Mouse (Mus musculus) forebrain, embryonic 11.5 days (tissue): ENCODE results near the gene 5330417H12Rik. TPM values are rescaled to one million over a fixed set of nuclear protein-coding genes. Genes with fewer than 3 reads are reported as not detected.

ENCODE experiments used
- ATAC-seq: fragments of 200-750 bp; cut with Nextera tagmentation; replicated peaks from 2 replicates; pipeline ENCODE4 v1.8.0; 2017; ENCODE audit warnings: moderate TSS enrichment; ENCODE audit not compliant: low FRiP score
- DNase-seq: peaks from one replicate; pipeline ENCODE4 v3.0.0-alpha.2; 2017; ENCODE audit warnings: low spot score
- H3K27ac ChIP-seq: fragments of 300-500 bp; sonication (generic); 2 replicates; pipeline ENCODE4 v1.5.1; 2014; ENCODE audit warnings: low read depth, low read length
- H3K27me3 ChIP-seq: fragments of 300-500 bp; sonication (generic); 2 replicates; pipeline ENCODE4 v1.6.1; 2014; ENCODE audit warnings: mild to moderate bottlenecking, low read length, mixed read lengths; ENCODE audit not compliant: control insufficient read depth, insufficient read depth
- H3K36me3 ChIP-seq: fragments of 300-500 bp; sonication (generic); 2 replicates; pipeline ENCODE4 v1.6.1; 2014; ENCODE audit warnings: mild to moderate bottlenecking, low read length, moderate library complexity, mixed read lengths; ENCODE audit not compliant: control insufficient read depth, insufficient read depth
- H3K4me1 ChIP-seq: fragments of 300-500 bp; sonication (generic); replicated peaks from 2 replicates; pipeline ENCODE4 v1.6.1; 2014; ENCODE audit warnings: low read length, mixed read lengths; ENCODE audit not compliant: control insufficient read depth, insufficient read depth
- H3K4me2 ChIP-seq: fragments of 300-500 bp; sonication (generic); 2 replicates; pipeline ENCODE4 v1.6.1; 2014; ENCODE audit warnings: low read depth, mild to moderate bottlenecking, low read length, moderate library complexity, mixed read lengths; ENCODE audit not compliant: severe bottlenecking
- H3K4me3 ChIP-seq: fragments of 300-500 bp; sonication (generic); 2 replicates; pipeline ENCODE4 v1.5.1; 2014; ENCODE audit warnings: low read depth, low read length
- H3K9ac ChIP-seq: fragments of 300-500 bp; sonication (generic); 2 replicates; pipeline ENCODE4 v1.6.1; 2014; ENCODE audit warnings: low read length
- H3K9me3 ChIP-seq: fragments of 300-500 bp; sonication (generic); 2 replicates; pipeline ENCODE4 v1.6.1; 2016; ENCODE audit warnings: low read length, mixed read lengths; ENCODE audit not compliant: control insufficient read depth
- WGBS: fragments of 180-500 bp; shearing (Covaris S2); extraction: QIAGEN DNeasy Blood & Tissue Kit; methylation state at CpG from one replicate; pipeline ENCODE4 v1.1.7; 2014; 5-methylcytosine and 5-hydroxymethylcytosine counted together
- polyA plus RNA-seq: library from polyadenylated mRNA; unstranded; fragments of >200 nt; fragmentation: Nextera tagmentation; extraction: Ambion mirVana; gene quantifications from 2 replicates; pipeline ENCODE4 v1.2.1, GENCODE M21; 2014

The 5330417H12Rik gene
- polyA plus RNA-seq, 1 experiment from 2014 or later = not detected

- no peaks in the 10 kb centered on the region for H3K27me3 ChIP-seq
- no peak overlapping the region for H3K27ac ChIP-seq
- no peak overlapping the region for H3K4me3 ChIP-seq
- ATAC-seq (no peak), DNase-seq (no peak)
- 83% methylated on average over 5 of the region's 5 CpGs for WGBS
- no peak overlapping the region for H3K4me2 ChIP-seq
- no peaks in the 10 kb centered on the region for H3K9me3 ChIP-seq
- no peak overlapping the region for H3K9ac ChIP-seq
- no peaks in the 10 kb centered on the region for H3K4me1 ChIP-seq
- H3K36me3 ChIP-seq = no peaks in the 10 kb centered on the region
These were observed 13.1 kb upstream of the 5330417H12Rik start for GRCm38 (mm10) chr7:107638026-107638425.

- ATAC-seq = no peak
- 91% methylated on average over 7 of the region's 7 CpGs for WGBS
- no peaks in the 10 kb centered on the region for H3K9me3 ChIP-seq
- no peaks in the 10 kb centered on the region for H3K27me3 ChIP-seq
- H3K4me2 ChIP-seq = no peak overlapping the region
- no peak for DNase-seq
- H3K4me3 ChIP-seq = no peak overlapping the region
- no peaks in the 10 kb centered on the region for H3K36me3 ChIP-seq
- H3K4me1 ChIP-seq = no peaks in the 10 kb centered on the region
- no peak overlapping the region for H3K27ac ChIP-seq
- no peak overlapping the region for H3K9ac ChIP-seq
These were observed 12.4 kb upstream of the 5330417H12Rik start for GRCm38 (mm10) chr7:107637398-107637797.

GRCm38 (mm10) chr7:107633201-107633600 is 8.2 kb upstream of the 5330417H12Rik start:
- no peak overlapping the region for H3K9ac ChIP-seq
- DNase-seq (no peak), ATAC-seq (no peak)
- H3K4me2 ChIP-seq = no peak overlapping the region
- no peak overlapping the region for H3K4me3 ChIP-seq
- no peaks in the 10 kb centered on the region for H3K4me1 ChIP-seq
- no peak overlapping the region for H3K27ac ChIP-seq
- 96% methylated on average over 4 of the region's 4 CpGs for WGBS
- no peaks in the 10 kb centered on the region for H3K36me3 ChIP-seq
- no peaks in the 10 kb centered on the region for H3K9me3 ChIP-seq
- H3K27me3 ChIP-seq = no peaks in the 10 kb centered on the region

- no peaks in the 10 kb centered on the region for H3K36me3 ChIP-seq
- no peak overlapping the region for H3K4me3 ChIP-seq
- no peak for ATAC-seq
- H3K9me3 ChIP-seq = no peaks in the 10 kb centered on the region
- H3K4me1 ChIP-seq = no peaks in the 10 kb centered on the region
- no peak for DNase-seq
- H3K27me3 ChIP-seq = no peaks in the 10 kb centered on the region
- H3K4me2 ChIP-seq = no peak overlapping the region
- no peak overlapping the region for H3K9ac ChIP-seq
- no peak overlapping the region for H3K27ac ChIP-seq
These were observed 3.4 kb upstream of the 5330417H12Rik start for GRCm38 (mm10) chr7:107628383-107628782.

- DNase-seq (no peak), ATAC-seq (no peak)
- Histone ChIP-seq H3K9me3 (no peaks in the 10 kb centered on the region), H3K36me3 (no peaks in the 10 kb centered on the region), H3K9ac (no peak overlapping the region), H3K27ac (no peak overlapping the region), H3K27me3 (no peaks in the 10 kb centered on the region), H3K4me1 (no peaks in the 10 kb centered on the region), H3K4me3 (no peak overlapping the region), H3K4me2 (no peak overlapping the region)
- WGBS = 89% methylated on average over 6 of the region's 6 CpGs
These were observed 820 bp upstream of the 5330417H12Rik start for GRCm38 (mm10) chr7:107625781-107626180.

GRCm38 (mm10) chr7:107624432-107624831 is 529 bp downstream of the 5330417H12Rik start:
- Histone ChIP-seq H3K36me3 (no peaks in the 10 kb centered on the region), H3K4me3 (no peak overlapping the region), H3K9ac (no peak overlapping the region), H3K9me3 (no peaks in the 10 kb centered on the region), H3K4me2 (no peak overlapping the region), H3K27me3 (no peaks in the 10 kb centered on the region), H3K27ac (no peak overlapping the region), H3K4me1 (no peaks in the 10 kb centered on the region)
- no peak for DNase-seq
- ATAC-seq = no peak
- WGBS = 75% methylated on average over 3 of the region's 3 CpGs

- Histone ChIP-seq H3K27ac (no peak overlapping the region), H3K9ac (no peak overlapping the region), H3K4me1 (no peaks in the 10 kb centered on the region), H3K4me2 (no peak overlapping the region), H3K36me3 (no peaks in the 10 kb centered on the region), H3K27me3 (no peaks in the 10 kb centered on the region), H3K4me3 (no peak overlapping the region), H3K9me3 (no peaks in the 10 kb centered on the region)
- 76% methylated on average over 3 of the region's 3 CpGs for WGBS
- no peak for ATAC-seq
- DNase-seq = no peak
These were observed 4.8 kb downstream of the 5330417H12Rik start for GRCm38 (mm10) chr7:107620137-107620536.

GRCm38 (mm10) chr7:107619225-107619624 is 5.7 kb downstream of the 5330417H12Rik start:
- Histone ChIP-seq H3K9ac (no peak overlapping the region), H3K4me2 (no peak overlapping the region), H3K4me3 (no peak overlapping the region), H3K9me3 (no peaks in the 10 kb centered on the region), H3K36me3 (no peaks in the 10 kb centered on the region), H3K27me3 (no peaks in the 10 kb centered on the region), H3K27ac (no peak overlapping the region), H3K4me1 (no peaks in the 10 kb centered on the region)
- ATAC-seq (no peak), DNase-seq (no peak)
- WGBS = 71% methylated on average over 4 of the region's 4 CpGs

GRCm38 (mm10) chr7:107618028-107618992 is 6.7 kb downstream of the 5330417H12Rik start:
- H3K9me3 ChIP-seq = no peaks in the 10 kb centered on the region

More at GRCm38 (mm10) chr7:107618028-107618992, 6.7 kb downstream of the 5330417H12Rik start:
- Histone ChIP-seq H3K9ac (no peak overlapping the region), H3K27me3 (no peaks in the 10 kb centered on the region), H3K36me3 (no peaks in the 10 kb centered on the region), H3K4me1 (no peaks in the 10 kb centered on the region), H3K27ac (no peak overlapping the region), H3K4me3 (no peak overlapping the region), H3K4me2 (no peak overlapping the region)
- DNase-seq = no peak
- 33% methylated on average over 10 of the region's 11 CpGs for WGBS
- peak; percentile 27; the same call in 1 of the 2 replicates for ATAC-seq
